Mouse (Mus musculus) CD8-positive naive resting alpha-beta T cell, adult 2 months (primary cell): Measurements from ENCODE around the gene Ptprcap.
"Not testable (repeated sequence)": the region's sequence is repeated elsewhere in the genome, so short reads cannot be mapped to it uniquely, and the experiment has no call there.

Source experiments
- DNase-seq, 2 experiments: peaks; one replicate each; pipeline ENCODE4 v3.0.0; 2022; ENCODE audit warnings: low read depth in 2 of 2, low spot score in 2 of 2

Ptprcap gene

GRCm38 (mm10) chr19:4153232-4153654, at the start of gene Ptprcap:
Gene Ptprcap (plus strand): TSS chr19:4153604.
- no peak for DNase-seq

- no peak for DNase-seq
Measured at GRCm38 (mm10) chr19:4103792-4104191, 49.6 kb upstream of the Ptprcap start.

- DNase-seq = no peak
Measured at GRCm38 (mm10) chr19:4104675-4105194, 48.7 kb upstream of the Ptprcap start.

GRCm38 (mm10) chr19:4106654-4107053, 46.8 kb upstream of the Ptprcap start:
- no peak for DNase-seq

GRCm38 (mm10) chr19:4108535-4108934, 44.9 kb upstream of the Ptprcap start:
- DNase-seq = no peak

- no peak for DNase-seq
Measured at GRCm38 (mm10) chr19:4112063-4112960, 41.1 kb upstream of the Ptprcap start.

- DNase-seq = no peak
Measured at GRCm38 (mm10) chr19:4113186-4113805, 40.1 kb upstream of the Ptprcap start.

GRCm38 (mm10) chr19:4113806-4114230, 39.6 kb upstream of the Ptprcap start:
- DNase-seq = peak; percentile 57 to 60

GRCm38 (mm10) chr19:4114551-4114950, 38.9 kb upstream of the Ptprcap start:
- no peak for DNase-seq

GRCm38 (mm10) chr19:4115144-4115543, 38.3 kb upstream of the Ptprcap start:
- DNase-seq = no peak

GRCm38 (mm10) chr19:4115816-4116215, 37.6 kb upstream of the Ptprcap start:
- no peak for DNase-seq

- no peak for DNase-seq
Measured at GRCm38 (mm10) chr19:4117006-4117405, 36.4 kb upstream of the Ptprcap start.

GRCm38 (mm10) chr19:4118350-4118749, 35.1 kb upstream of the Ptprcap start:
- DNase-seq = no peak

GRCm38 (mm10) chr19:4119716-4120487, 33.5 kb upstream of the Ptprcap start:
- DNase-seq = peak; percentile 68 to 72

- no peak for DNase-seq
Measured at GRCm38 (mm10) chr19:4120496-4120895, 32.9 kb upstream of the Ptprcap start.

- peak; percentile 96 to 99 for DNase-seq
Measured at GRCm38 (mm10) chr19:4121097-4121805, 32.2 kb upstream of the Ptprcap start.

- DNase-seq = not testable (repeated sequence)
Measured at GRCm38 (mm10) chr19:4121896-4122295, 31.5 kb upstream of the Ptprcap start.

- DNase-seq = no peak
Measured at GRCm38 (mm10) chr19:4122411-4123370, 30.7 kb upstream of the Ptprcap start.

GRCm38 (mm10) chr19:4124432-4124831, 29.0 kb upstream of the Ptprcap start:
- no peak for DNase-seq
